In the genomic region with DNA sequence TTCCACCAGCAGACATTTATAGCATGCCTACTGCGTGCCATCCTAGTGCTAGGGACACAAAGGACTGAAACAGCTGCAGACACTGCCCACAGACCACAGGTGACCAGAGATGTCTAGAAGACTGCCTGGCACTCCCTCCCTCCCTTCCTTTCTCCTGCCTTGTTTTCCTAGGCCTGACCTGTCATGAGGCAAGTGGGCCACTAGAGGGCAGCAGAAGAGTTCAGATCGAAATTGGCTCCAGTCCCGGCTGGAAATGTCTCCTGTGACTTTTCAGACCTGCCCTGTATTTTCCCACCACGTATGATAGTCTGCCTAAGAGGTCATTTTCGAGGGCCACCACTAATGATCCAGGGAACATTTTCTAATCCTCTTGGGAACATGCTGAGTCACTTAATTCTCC, we compare ENCODE assay signal across 8 mouse cellular contexts. TPM values are rescaled to one million over a fixed set of nuclear protein-coding genes. Genes with fewer than 3 reads are reported as not detected.
DNase-seq lines count a peak whose midpoint lies in the region; ATAC-seq and TF ChIP-seq lines count a peak whose summit lies in the region.

No protein-coding gene starts in this region.

- DNase-seq in ES-E14 (ENCODE audit: low read depth, low spot score) = peak; percentile 66
- peak; percentile 55 for DNase-seq in c-Kit-positive CD71-positive TER-119-negative erythroid progenitor cells, embryonic 14.5 days (ENCODE audit: low read depth)
- DNase-seq in forebrain, embryonic 14.5 days (ENCODE audit: low spot score) = peak; percentile 88
- peak; percentile 85 to 92 for DNase-seq in heart, postnatal 10 days
- peak; percentile 40 for DNase-seq in large intestine, adult 2 months (ENCODE audit: low read depth, low spot score)
- DNase-seq in lung, adult 18-20 months = peak; percentile 63 to 78
- peak; percentile 53 for DNase-seq in ovary, postnatal 10 days (ENCODE audit: low spot score)
- peak; percentile 60 for DNase-seq in thymus, postnatal 25 days

- no peak overlapping the region for H3K9ac ChIP-seq in ES-E14 (ENCODE audit: insufficient read depth, low read depth, low read length, poor library complexity, severe bottlenecking)
- peak overlapping the region; percentile 33; the same call in 1 of the 2 replicates for H3K9ac ChIP-seq in forebrain, embryonic 14.5 days (ENCODE audit: low read length)

- intact Hi-C loops in heart, postnatal 10 days (cut with DNase I) = loop anchor here (2.0 to 5.0 kb wide), 3 partner anchors 29 to 190 kb away; no protein-coding TSS in a partner anchor

- no peak overlapping the region for H3K4me2 ChIP-seq in forebrain, embryonic 14.5 days (ENCODE audit: low read length)

- H3K4me1 ChIP-seq in ES-E14 (ENCODE audit: control insufficient read depth in 2 of 2, insufficient read depth in 2 of 2, low read length in 2 of 2, poor library complexity in 1 of 2) = peaks cover 0 to 9% of the 10 kb centered on the region in 2 experiments; a peak in 2 of 4 replicates
- H3K4me1 ChIP-seq in forebrain, embryonic 14.5 days (ENCODE audit: control insufficient read depth, insufficient read depth, low read length) = peaks cover 5% of the 10 kb centered on the region; the same call in 1 of the 2 replicates

- peak; percentile 74 for ATAC-seq in forebrain, embryonic 14.5 days

- H3K36me3 ChIP-seq in ES-E14 (ENCODE audit: control insufficient read depth, insufficient read depth, low read length, poor library complexity, severe bottlenecking) = peaks cover 55% of the 10 kb centered on the region
- H3K36me3 ChIP-seq in forebrain, embryonic 14.5 days (ENCODE audit: control insufficient read depth, insufficient read depth, low read length) = peaks cover 7% of the 10 kb centered on the region; the same call in 1 of the 2 replicates

- no peaks in the 10 kb centered on the region for H3K9me3 ChIP-seq in ES-E14 (ENCODE audit: control insufficient read depth, insufficient read depth, low read depth, low read length)
- no peaks in the 10 kb centered on the region for H3K9me3 ChIP-seq in forebrain, embryonic 14.5 days (replicated peaks; ENCODE audit: control insufficient read depth, low read length)

- 4% methylated on average over 5 of the region's 5 CpGs for WGBS in forebrain, embryonic 14.5 days
- WGBS in large intestine, adult 2 months = 3% methylated on average over 5 of the region's 5 CpGs

- H3K4me3 ChIP-seq in ES-E14 (ENCODE audit: insufficient read depth in 1 of 2, low read depth in 1 of 2, low read length in 2 of 2, poor library complexity in 1 of 2, severe bottlenecking in 1 of 2) = no peak overlapping the region
- no peak overlapping the region for H3K4me3 ChIP-seq in forebrain, embryonic 14.5 days (ENCODE audit: low read depth, low read length)

- H3K27ac ChIP-seq in ES-E14 (ENCODE audit: insufficient read depth, low read depth, low read length, poor library complexity, severe bottlenecking) = no peak overlapping the region
- no peak overlapping the region for H3K27ac ChIP-seq in forebrain, embryonic 14.5 days (ENCODE audit: low read depth, low read length)

- in situ Hi-C loops in ES-E14 (cut with MboI; ENCODE audit: low sequenced_read_pairs in 2 of 2, unreplicated experiment in 2 of 2) = no loop called here

- no peaks in the 10 kb centered on the region for H3K27me3 ChIP-seq in forebrain, embryonic 14.5 days (replicated peaks; ENCODE audit: control insufficient read depth, insufficient read depth, low read length)

TF ChIP-seq in ES-E14, 5 proteins besides CTCF, POLR2A, EP300 and RAD21:
- TF ChIP-seq HCFC1 (IDR thresholded peaks at IDR 0.05; ENCODE audit: borderline replicate concordance, insufficient read depth, low read length) = no peak
- no peak for TF ChIP-seq MAFK (IDR thresholded peaks at IDR 0.05; ENCODE audit: insufficient read depth, low read depth, low read length)
- no peak for TF ChIP-seq ZNF384 (IDR thresholded peaks at IDR 0.05; ENCODE audit: low read depth, low read length)
- no peak for TF ChIP-seq CHD2 (IDR thresholded peaks at IDR 0.05; ENCODE audit: low read depth, low read length)
- no peak for TF ChIP-seq ZC3H11A (IDR thresholded peaks at IDR 0.05; ENCODE audit: borderline replicate concordance, low read depth, low read length)

RNA-seq across cellular contexts. Expression of gene Gm4353, which starts 47.6 kb away (rescaled TPM):
- 1.8 and 4.2 TPM in 2 replicates for total RNA-seq in ES-E14 (2012; rRNA removed)
- 0.96 and 1.4 TPM in 2 replicates for polyA plus RNA-seq in forebrain, embryonic 14.5 days (2014; fragmentation: Nextera tagmentation; extraction: Ambion mirVana)
- total RNA-seq in heart, postnatal 10 days (2021) = 1 to 10 TPM in 1 of 2 experiments, under 1 TPM in 1; 0.74 to 2.1 TPM
- 0.80 and 0.81 TPM in 2 replicates for polyA plus RNA-seq in large intestine, adult 2 months (2012; rRNA removed)
